23 mouse cellular contexts compared by ENCODE assay signal in the genomic region with DNA sequence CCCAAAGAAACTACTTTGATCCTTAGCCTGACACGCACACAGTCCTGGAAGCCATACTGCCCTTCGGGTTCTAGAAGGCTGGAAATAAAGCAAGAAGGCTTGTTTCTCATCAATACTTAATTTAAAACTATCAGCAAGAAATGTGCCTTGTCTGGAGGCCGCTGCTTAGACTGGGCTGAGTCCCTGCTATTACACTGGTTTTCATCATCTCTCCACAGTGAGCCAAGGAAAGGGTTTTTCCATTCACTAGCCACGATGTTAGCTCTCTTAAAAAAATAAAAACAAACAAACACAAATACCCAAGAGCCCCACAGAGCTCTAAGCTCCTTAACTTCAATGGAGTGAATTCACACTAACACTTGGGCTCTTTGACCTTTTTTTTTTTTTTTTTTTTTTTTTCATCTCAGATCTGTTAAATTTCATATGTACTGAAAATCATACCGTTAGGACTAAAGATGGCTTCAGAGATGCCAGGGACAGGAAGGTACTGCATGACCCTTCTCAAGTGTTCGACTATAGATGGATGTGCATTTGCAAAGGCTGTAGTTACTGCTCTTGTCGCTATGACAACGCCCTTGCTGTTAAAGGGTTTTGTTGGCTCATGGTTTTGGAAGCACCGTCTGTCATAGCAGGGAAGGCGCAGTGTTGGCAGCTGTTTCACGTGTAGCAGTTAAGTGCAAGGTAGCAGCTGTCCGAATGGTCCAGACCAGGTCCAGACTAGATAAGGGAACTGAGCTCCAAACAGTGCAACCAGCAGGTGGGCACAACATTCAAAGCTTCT.
DNase-seq lines count a peak whose midpoint lies in the region; ATAC-seq and TF ChIP-seq lines count a peak whose summit lies in the region.
"Had no signal": no experiment of that assay in that cellular context is flagged by ENCODE, and none has a peak within 500 bp of the region (broad histone marks: within the 10 kb centered on the region; RNA-seq: fewer than 3 reads in every experiment).

No protein-coding gene starts in this region.

- 62% methylated on average over 12 of the region's 12 CpGs for WGBS in forebrain, embryonic 16.5 days
- WGBS in forebrain, embryonic 15.5 days, result 63% methylated on average over 12 of the region's 12 CpGs

- TF ChIP-seq EP300 in CH12.LX (IDR thresholded peaks at IDR 0.05; ENCODE audit: low read length), result no peak

- no peaks in the 10 kb centered on the region for H3K27me3 ChIP-seq in forebrain, embryonic 16.5 days (replicated peaks; ENCODE audit: control insufficient read depth, insufficient read depth, low read length)
- no peaks in the 10 kb centered on the region for H3K27me3 ChIP-seq in forebrain, embryonic 15.5 days
- H3K27me3 ChIP-seq in CH12.LX (replicated peaks), result no peaks in the 10 kb centered on the region
- H3K27me3 ChIP-seq: embryonic facial prominence, embryonic 12.5 days; heart, embryonic 13.5 days; neural tube, embryonic 13.5 days had no signal

- H3K9me3 ChIP-seq in forebrain, embryonic 16.5 days (ENCODE audit: control insufficient read depth, low read length), result no peaks in the 10 kb centered on the region
- no peaks in the 10 kb centered on the region for H3K9me3 ChIP-seq in forebrain, embryonic 15.5 days
- H3K9me3 ChIP-seq in CH12.LX (replicated peaks; ENCODE audit: low read length), result no peaks in the 10 kb centered on the region
- H3K9me3 ChIP-seq: embryonic facial prominence, embryonic 12.5 days; heart, embryonic 13.5 days; limb, embryonic 10.5 days; neural tube, embryonic 13.5 days had no signal

- no peak for DNase-seq in layer of hippocampus, adult 2 months (ENCODE audit: low spot score in 2 of 2)
- DNase-seq in layer of hippocampus, postnatal 25 days (ENCODE audit: extremely low spot score in 1 of 2, low spot score in 1 of 2), result no peak
- no peak for DNase-seq in CH12.LX (ENCODE audit: extremely low read depth)
- peak; percentile 28 for DNase-seq in ZHBTc4 (ENCODE audit: low read depth, low spot score)
- no peak for DNase-seq in embryo, embryonic 9.5 days (ENCODE audit: extremely low spot score)
- no peak for DNase-seq in testis, postnatal 14 days (ENCODE audit: low spot score)
- DNase-seq: adrenal gland, postnatal 10 days; cerebellum, adult 2 months; gastrocnemius, adult 2 months; kidney, adult 18-20 months; kidney, postnatal 14 days; layer of hippocampus, postnatal 36 days; lung, embryonic 14.5 days; right cerebral cortex, postnatal 4 days; thymus, postnatal 36 days had no signal

- H3K36me3 ChIP-seq in forebrain, embryonic 16.5 days (ENCODE audit: control insufficient read depth, insufficient read depth), result no peaks in the 10 kb centered on the region
- no peaks in the 10 kb centered on the region for H3K36me3 ChIP-seq in forebrain, embryonic 15.5 days
- peaks cover 63 to 74% of the 10 kb centered on the region in 2 experiments for H3K36me3 ChIP-seq in CH12.LX (replicated peaks in 1 of 2; ENCODE audit: control insufficient read depth in 1 of 2, insufficient read depth in 1 of 2, low read length in 1 of 2)
- H3K36me3 ChIP-seq: embryonic facial prominence, embryonic 12.5 days; limb, embryonic 10.5 days; neural tube, embryonic 13.5 days had no signal

- no peak overlapping the region for H3K9ac ChIP-seq in forebrain, embryonic 16.5 days (replicated peaks; ENCODE audit: low read depth, low read length)
- no peak overlapping the region for H3K9ac ChIP-seq in forebrain, embryonic 15.5 days (replicated peaks)
- H3K9ac ChIP-seq in CH12.LX (ENCODE audit: insufficient read depth, low read depth), result no peak overlapping the region
- H3K9ac ChIP-seq: embryonic facial prominence, embryonic 12.5 days; heart, embryonic 13.5 days; lung, embryonic 14.5 days; neural tube, embryonic 13.5 days had no signal

- no peak; the same call in 1 of the 2 replicates for TF ChIP-seq POLR2A in CH12.LX (IDR thresholded peaks at IDR 0.05; ENCODE audit: low read depth, low read length)

- peak; percentile 28 for ATAC-seq in forebrain, embryonic 16.5 days
- ATAC-seq in forebrain, embryonic 15.5 days (replicated peaks), result no peak; the same call in 1 of the 2 replicates

- H3K27ac ChIP-seq in forebrain, embryonic 16.5 days (ENCODE audit: low read length), result no peak overlapping the region
- no peak overlapping the region for H3K27ac ChIP-seq in forebrain, embryonic 15.5 days (replicated peaks)
- peak overlapping the region; percentile 19; the same call in 1 of the 2 replicates for H3K27ac ChIP-seq in layer of hippocampus, adult 2 months
- peak overlapping the region; percentile 9; the same call in 1 of the 2 replicates for H3K27ac ChIP-seq in CH12.LX (ENCODE audit: insufficient read depth, low read depth)
- H3K27ac ChIP-seq: embryonic facial prominence, embryonic 12.5 days; gastrocnemius, adult 2 months; heart, embryonic 13.5 days; limb, embryonic 10.5 days; macrophage; neural tube, embryonic 13.5 days had no signal

- TF ChIP-seq CTCF in layer of hippocampus, adult 2 months (conservative IDR thresholded peaks at IDR 0.05), result no peak
- no peak for TF ChIP-seq CTCF in CH12.LX (conservative IDR thresholded peaks at IDR 0.05 in 1 of 2, IDR thresholded peaks at IDR 0.05 in 1 of 2; ENCODE audit: low read depth in 2 of 2, low read length in 2 of 2)

- in situ Hi-C loops in CH12.LX (cut with MboI; ENCODE audit: low pct_ligation_motif_present, low pct_unique_long_range_greater_than_20kb, low sequenced_read_pairs), result no loop called here

- no peak overlapping the region for H3K4me3 ChIP-seq in forebrain, embryonic 16.5 days (replicated peaks; ENCODE audit: low read length)
- no peak overlapping the region for H3K4me3 ChIP-seq in forebrain, embryonic 15.5 days
- no peak overlapping the region for H3K4me3 ChIP-seq in layer of hippocampus, adult 2 months
- H3K4me3 ChIP-seq in CH12.LX (replicated peaks in 1 of 3; ENCODE audit: low read depth in 2 of 3, low read length in 2 of 3, poor library complexity in 1 of 3), result no peak overlapping the region
- H3K4me3 ChIP-seq: embryonic facial prominence, embryonic 12.5 days; gastrocnemius, adult 2 months; heart, embryonic 13.5 days; limb, embryonic 10.5 days; neural tube, embryonic 13.5 days had no signal

- H3K4me1 ChIP-seq in forebrain, embryonic 16.5 days (replicated peaks; ENCODE audit: control insufficient read depth, insufficient read depth, low read length), result peaks cover 8% of the 10 kb centered on the region
- H3K4me1 ChIP-seq in forebrain, embryonic 15.5 days, result peaks cover 6% of the 10 kb centered on the region
- no peaks in the 10 kb centered on the region; a peak in 1 of 4 replicates for H3K4me1 ChIP-seq in CH12.LX (ENCODE audit: control insufficient read depth in 1 of 2, insufficient read depth in 2 of 2)
- H3K4me1 ChIP-seq: embryonic facial prominence, embryonic 12.5 days had no signal

- dilution Hi-C loops in CH12.LX (cut with MboI; ENCODE audit: extremely low pct_ligation_motif_present, extremely low pct_unique_long_range_greater_than_20kb, low sequenced_read_pairs), result no loop called here

- H3K79me2 ChIP-seq in CH12.LX (replicated peaks; ENCODE audit: control insufficient read depth, extremely low read depth, insufficient read depth, poor library complexity, severe bottlenecking), result no peaks in the 10 kb centered on the region

- H3K4me2 ChIP-seq in forebrain, embryonic 16.5 days (ENCODE audit: low read length), result no peak overlapping the region
- no peak overlapping the region for H3K4me2 ChIP-seq in forebrain, embryonic 15.5 days (replicated peaks)
- H3K4me2 ChIP-seq in CH12.LX (ENCODE audit: insufficient read depth, low read depth, poor library complexity, severe bottlenecking), result no peak overlapping the region
- H3K4me2 ChIP-seq: embryonic facial prominence, embryonic 12.5 days; heart, embryonic 13.5 days; liver, embryonic 11.5 days; lung, embryonic 14.5 days; neural tube, embryonic 13.5 days had no signal

- TF ChIP-seq RAD21 in CH12.LX (IDR thresholded peaks at IDR 0.05; ENCODE audit: low read depth, low read length), result no peak

TF ChIP-seq in CH12.LX, 34 proteins besides CTCF, POLR2A, EP300 and RAD21:
- TF ChIP-seq CHD1 (IDR thresholded peaks at IDR 0.05; ENCODE audit: low read depth, low read length) (no peak), SIN3A (IDR thresholded peaks at IDR 0.05; ENCODE audit: low read length) (no peak), PAX5 (IDR thresholded peaks at IDR 0.05; ENCODE audit: low read length) (no peak), MAFK (IDR thresholded peaks at IDR 0.05; ENCODE audit: insufficient replicate concordance, low read length) (no peak), MEF2A (IDR thresholded peaks at IDR 0.05; ENCODE audit: borderline replicate concordance, low read depth, low read length) (no peak), HCFC1 (IDR thresholded peaks at IDR 0.05; ENCODE audit: low read depth, low read length) (no peak), E2F4 (IDR thresholded peaks at IDR 0.05; ENCODE audit: insufficient replicate concordance, low read depth, low read length) (no peak), SMC3 (IDR thresholded peaks at IDR 0.05; ENCODE audit: low read depth, low read length) (no peak), ZKSCAN1 (IDR thresholded peaks at IDR 0.05; ENCODE audit: borderline replicate concordance, low read depth, low read length) (no peak), POLR2AphosphoS2 (IDR thresholded peaks at IDR 0.05; ENCODE audit: low read depth, low read length) (no peak), NRF1 (IDR thresholded peaks at IDR 0.05; ENCODE audit: low read depth, low read length) (no peak), ZC3H11A (IDR thresholded peaks at IDR 0.05; ENCODE audit: low read depth, low read length) (no peak), ETS1 (conservative IDR thresholded peaks at IDR 0.05; ENCODE audit: low read depth, low read length) (no peak), JUN (IDR thresholded peaks at IDR 0.05; ENCODE audit: insufficient read depth, low read depth, low read length) (no peak), RCOR1 (conservative IDR thresholded peaks at IDR 0.05; ENCODE audit: low read depth, low read length) (no peak), TBP (conservative IDR thresholded peaks at IDR 0.05; ENCODE audit: low read depth, low read length) (no peak), USF1 (IDR thresholded peaks at IDR 0.05; ENCODE audit: low read depth, low read length) (no peak), KAT2A (IDR thresholded peaks at IDR 0.05; ENCODE audit: insufficient replicate concordance, low read length) (no peak), NELFE (IDR thresholded peaks at IDR 0.05; ENCODE audit: low read depth, low read length) (no peak), UBTF (IDR thresholded peaks at IDR 0.05; ENCODE audit: low read depth, low read length) (no peak)

Comparison
In these comparisons a context has a peak if more than half of its experiments do, and no peak if none do; other contexts are left out.
1. H3K27ac ChIP-seq: peak in layer of hippocampus, adult 2 months (single experiment) and CH12.LX (single experiment); none in forebrain, embryonic 16.5 days (single experiment) and forebrain, embryonic 15.5 days (single experiment).